Mouse (Mus musculus): Measurements from ENCODE around the gene Brox.

DNA sequence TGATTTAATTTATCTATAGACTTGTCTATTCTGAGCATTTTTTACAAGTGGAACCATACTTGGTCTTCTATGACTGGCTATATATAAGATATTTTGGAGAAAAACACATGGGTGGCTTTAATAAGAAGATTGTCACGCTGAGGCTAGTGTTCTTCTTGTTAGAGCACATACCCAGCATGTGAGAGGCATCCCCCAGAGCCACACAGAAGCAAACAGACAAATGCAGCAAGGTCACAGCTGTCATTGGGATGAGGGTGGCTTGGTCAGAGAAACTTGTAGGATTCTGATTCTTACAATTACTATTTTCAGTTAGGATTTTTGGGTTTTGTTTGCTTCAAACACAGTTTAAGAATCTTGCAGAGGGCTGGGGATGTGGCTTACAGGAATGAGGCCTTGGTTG lies 11.4 kb upstream of the Brox start:
- TF ChIP-seq CTCF (IDR thresholded peaks at IDR 0.05; ENCODE audit: borderline replicate concordance, insufficient read depth, low read depth, low read length): no peak
- no peak for TF ChIP-seq POLR2A (IDR thresholded peaks at IDR 0.05; ENCODE audit: borderline replicate concordance, insufficient read depth, low read length)
